Mouse (Mus musculus) lung, postnatal 0 days (tissue): ENCODE results near the gene Tyw1.
"Not testable (repeated sequence)": the region's sequence is repeated elsewhere in the genome, so short reads cannot be mapped to it uniquely, and the experiment has no call there.

ENCODE experiments used
- CTCF ChIP-seq: IDR thresholded peaks from 2 replicates; pipeline ENCODE4 v1.5.1; 2016; ENCODE audit warnings: antibody characterized with exemption, mild to moderate bottlenecking
- EP300 ChIP-seq: IDR thresholded peaks from 2 replicates; pipeline ENCODE4 v1.6.1; 2016; ENCODE audit warnings: antibody characterized with exemption, mild to moderate bottlenecking, control low read depth

DNA sequence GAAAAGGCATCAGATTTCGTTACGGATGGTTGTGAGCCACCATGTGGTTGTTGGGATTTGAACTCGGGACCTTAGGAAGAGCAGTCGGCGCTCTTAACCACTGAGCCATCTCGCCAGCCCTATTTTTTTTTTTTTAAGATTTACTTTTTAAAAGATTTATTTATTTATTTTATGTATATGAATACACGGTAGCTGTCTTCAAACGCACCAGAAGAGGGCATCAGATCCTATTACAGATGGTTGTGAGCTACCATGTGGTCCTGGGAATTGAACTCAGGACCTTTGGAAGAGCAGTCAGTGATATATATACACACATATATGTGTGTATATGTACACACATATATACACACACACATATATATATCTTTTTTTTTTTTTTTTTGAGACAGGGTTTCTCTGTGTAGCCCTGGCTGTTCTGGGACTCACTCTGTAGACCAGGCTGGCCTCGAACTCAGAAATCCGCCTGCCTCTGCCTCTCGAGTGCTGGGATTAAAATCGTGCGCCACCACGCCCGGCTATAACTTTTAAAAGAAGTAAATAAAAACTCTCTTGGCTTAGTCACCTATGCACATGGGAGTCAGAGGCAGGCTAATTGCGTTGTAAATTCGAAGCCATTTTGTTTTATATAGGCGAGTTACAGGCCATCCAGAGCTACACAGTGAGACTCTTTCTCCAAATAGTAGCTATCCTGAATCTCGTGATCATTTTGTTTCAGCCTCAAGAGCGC lies 543 bp downstream of the Tyw1 start:
- TF ChIP-seq EP300, CTCF: not testable (repeated sequence)
